Mouse (Mus musculus): Measurements from ENCODE around the gene Acads.
"Not testable (repeated sequence)": the region's sequence is repeated elsewhere in the genome, so short reads cannot be mapped to it uniquely, and the experiment has no call there.

The Acads gene

GRCm38 (mm10) chr5:115118961-115119570 is at the start of gene Acads:
Gene Acads (minus strand): TSS chr5:115119346.
- peak; percentile 93 to 94 for DNase-seq

GRCm38 (mm10) chr5:115167396-115167795 is 48.2 kb upstream of the Acads start:
- DNase-seq = peak; percentile 82 to 84

- DNase-seq = no peak
These were observed 47.7 kb upstream of the Acads start for GRCm38 (mm10) chr5:115166815-115167194.

GRCm38 (mm10) chr5:115165895-115166814 is 47.0 kb upstream of the Acads start:
- peak; percentile 36 to 49 for DNase-seq

GRCm38 (mm10) chr5:115165351-115165750 is 46.2 kb upstream of the Acads start:
- DNase-seq = peak; percentile 36 to 48

- not testable (repeated sequence) for DNase-seq
These were observed 45.3 kb upstream of the Acads start for GRCm38 (mm10) chr5:115164446-115164845.

GRCm38 (mm10) chr5:115163563-115163962 is 44.4 kb upstream of the Acads start:
- peak; percentile 68 to 69 for DNase-seq

- not testable (repeated sequence) for DNase-seq
These were observed 42.8 kb upstream of the Acads start for GRCm38 (mm10) chr5:115161940-115162279.

- no peak for DNase-seq
These were observed 42.2 kb upstream of the Acads start for GRCm38 (mm10) chr5:115161064-115161939.

GRCm38 (mm10) chr5:115160655-115161054 is 41.5 kb upstream of the Acads start:
- DNase-seq = no peak

- DNase-seq = no peak
These were observed 40.0 kb upstream of the Acads start for GRCm38 (mm10) chr5:115159165-115159564.

- DNase-seq = peak; percentile 98 to 99
These were observed 39.2 kb upstream of the Acads start, which contains the start of gene Mlec for GRCm38 (mm10) chr5:115158040-115158983. Gene Mlec (minus strand): TSS chr5:115158179.

- peak; percentile 54 to 57 for DNase-seq
These were observed 37.9 kb upstream of the Acads start for GRCm38 (mm10) chr5:115156933-115157589.

GRCm38 (mm10) chr5:115156401-115156800 is 37.3 kb upstream of the Acads start:
- DNase-seq = no peak

- DNase-seq = peak; percentile 54 to 56
These were observed 36.7 kb upstream of the Acads start for GRCm38 (mm10) chr5:115155831-115156230.

GRCm38 (mm10) chr5:115155156-115155631 is 36.0 kb upstream of the Acads start:
- DNase-seq = no peak

- no peak for DNase-seq
These were observed 33.2 kb upstream of the Acads start for GRCm38 (mm10) chr5:115152132-115152956.

GRCm38 (mm10) chr5:115151457-115151856 is 32.3 kb upstream of the Acads start:
- peak; percentile 37 to 40 for DNase-seq

GRCm38 (mm10) chr5:115150991-115151390 is 31.8 kb upstream of the Acads start:
- DNase-seq = no peak

Measured in B cell, adult 2 months (primary cell).